12 mouse cellular contexts compared by ENCODE assay signal in genomic region chr6:142363019-142363576, GRCm38 (mm10). TPM values are rescaled to one million over a fixed set of nuclear protein-coding genes. Genes with fewer than 3 reads are reported as not detected.
DNase-seq lines count a peak whose midpoint lies in the region; ATAC-seq lines count a peak whose summit lies in the region.
"Had no signal": no experiment of that assay in that cellular context is flagged by ENCODE, and none has a peak within 500 bp of the region (broad histone marks: within the 10 kb centered on the region; RNA-seq: fewer than 3 reads in every experiment).

No protein-coding gene starts in this region.

- DNase-seq in adrenal gland, postnatal 10 days, result peak; percentile 24
- no peak for DNase-seq in adrenal gland, adult 18-20 months (ENCODE audit: low spot score in 2 of 2)
- peak; percentile 29 for DNase-seq in kidney, postnatal 10 days
- peak; percentile 52 for DNase-seq in MN1 (ENCODE audit: low spot score)
- peak; percentile 17 for DNase-seq in lung, postnatal 14 days
- DNase-seq in spleen, postnatal 4 days (ENCODE audit: low spot score in 2 of 2), result no peak
- DNase-seq in frontal cortex, postnatal 36 days (ENCODE audit: low spot score in 2 of 2), result no peak
- DNase-seq: thymus, adult 2 months had no signal

- no peaks in the 10 kb centered on the region for H3K27me3 ChIP-seq in kidney, embryonic 14.5 days (ENCODE audit: control insufficient read depth, insufficient read depth, low read length)

- no peaks in the 10 kb centered on the region for H3K4me1 ChIP-seq in kidney, embryonic 14.5 days (ENCODE audit: control insufficient read depth, insufficient read depth, low read length)

- ATAC-seq in kidney, embryonic 14.5 days (ENCODE audit: low FRiP score, low TSS enrichment), result no peak

- H3K4me3 ChIP-seq in kidney, embryonic 14.5 days (ENCODE audit: low read length), result no peak overlapping the region

- H3K9ac ChIP-seq in kidney, embryonic 14.5 days (ENCODE audit: low read depth, low read length), result no peak overlapping the region

- no peak overlapping the region for H3K4me2 ChIP-seq in kidney, embryonic 14.5 days (replicated peaks; ENCODE audit: low read depth, low read length)

- 73% methylated on average over 9 of the region's 9 CpGs for WGBS in kidney, embryonic 14.5 days

- no peaks in the 10 kb centered on the region for H3K9me3 ChIP-seq in kidney, embryonic 14.5 days (ENCODE audit: control insufficient read depth, low read length)

- H3K36me3 ChIP-seq in kidney, embryonic 14.5 days (ENCODE audit: control insufficient read depth, insufficient read depth, low read length), result peaks cover 62% of the 10 kb centered on the region

- H3K27ac ChIP-seq in kidney, embryonic 14.5 days (ENCODE audit: low read depth, low read length), result no peak overlapping the region

RNA-seq across cellular contexts. Expression of gene Pyroxd1, which starts 17.6 kb away (rescaled TPM):
- total RNA-seq in adrenal gland, postnatal 10 days (2021), result 10 to 100 TPM in 1 of 2 experiments, 1 to 10 TPM in 1; 9.6 to 14.7 TPM
- total RNA-seq in adrenal gland, adult 18-20 months (2021), result 10 to 100 TPM in 1 of 2 experiments, 1 to 10 TPM in 1; 9.5 to 12.7 TPM
- polyA plus RNA-seq in kidney, embryonic 14.5 days (2014; fragmentation: Nextera tagmentation; extraction: Ambion mirVana), result 17.3 and 19.6 TPM in 2 replicates

RNA-seq across cellular contexts. Expression of gene Recql, which starts 23.8 kb away (rescaled TPM):
- total RNA-seq in adrenal gland, postnatal 10 days (2021), result 10 to 100 TPM; 13.9 to 17.8 TPM
- total RNA-seq in adrenal gland, adult 18-20 months (2021), result 10 to 100 TPM; 11.1 to 12.3 TPM
- polyA plus RNA-seq in kidney, embryonic 14.5 days (2014; fragmentation: Nextera tagmentation; extraction: Ambion mirVana), result 18.3 and 30.8 TPM in 2 replicates

RNA-seq across cellular contexts. Expression of gene Golt1b, which starts 23.9 kb away (rescaled TPM):
- total RNA-seq in adrenal gland, postnatal 10 days (2021), result 10 to 100 TPM; 32.5 to 35.0 TPM
- 10 to 100 TPM; 35.5 to 38.9 TPM for total RNA-seq in adrenal gland, adult 18-20 months (2021)
- polyA plus RNA-seq in kidney, embryonic 14.5 days (2014; fragmentation: Nextera tagmentation; extraction: Ambion mirVana), result 110 and 122 TPM in 2 replicates

RNA-seq across cellular contexts. Expression of gene Slco1a5, which starts 40.3 kb away (rescaled TPM):
- not detected for total RNA-seq in adrenal gland, postnatal 10 days (2021)
- not detected for total RNA-seq in adrenal gland, adult 18-20 months (2021)
- polyA plus RNA-seq in kidney, embryonic 14.5 days (2014; fragmentation: Nextera tagmentation; extraction: Ambion mirVana), result 0.12 TPM in 1 of 2 replicates, not detected in the other
- total RNA-seq: adrenal gland, postnatal 36 days; heart, postnatal 25 days had no signal
- polyA plus RNA-seq: limb, embryonic 11.5 days had no signal

RNA-seq across cellular contexts. Expression of gene Spx, which starts 50.1 kb away (rescaled TPM):
- total RNA-seq in adrenal gland, postnatal 10 days (2021), result under 1 TPM in 1 of 2 experiments, not detected in 1; 0.18 TPM
- under 1 TPM; 0.19 to 0.33 TPM for total RNA-seq in adrenal gland, adult 18-20 months (2021)
- 0.43 and 0.95 TPM in 2 replicates for polyA plus RNA-seq in kidney, embryonic 14.5 days (2014; fragmentation: Nextera tagmentation; extraction: Ambion mirVana)
- total RNA-seq: heart, postnatal 25 days had no signal

Comparison
In these comparisons a context has a peak if more than half of its experiments do, and no peak if none do; other contexts are left out.
1. DNase-seq: peak in adrenal gland, postnatal 10 days (single experiment), kidney, postnatal 10 days (single experiment), MN1 (single experiment) and lung, postnatal 14 days (single experiment); none in adrenal gland, adult 18-20 months (0 of 2), spleen, postnatal 4 days (0 of 2) and frontal cortex, postnatal 36 days (0 of 2).